Mouse (Mus musculus) cerebellum, postnatal 36 days (tissue): ENCODE data around the gene 2410137M14Rik.
A peak's percentile ranks its signal among the peaks of the same experiment; 100 is the strongest.

Experiments
- DNase-seq, 2 experiments: peaks; one replicate each; pipeline ENCODE4 v3.0.0; 2021 to 2022; ENCODE audit warnings: mixed read lengths in 2 of 2

2410137M14Rik gene

DNA sequence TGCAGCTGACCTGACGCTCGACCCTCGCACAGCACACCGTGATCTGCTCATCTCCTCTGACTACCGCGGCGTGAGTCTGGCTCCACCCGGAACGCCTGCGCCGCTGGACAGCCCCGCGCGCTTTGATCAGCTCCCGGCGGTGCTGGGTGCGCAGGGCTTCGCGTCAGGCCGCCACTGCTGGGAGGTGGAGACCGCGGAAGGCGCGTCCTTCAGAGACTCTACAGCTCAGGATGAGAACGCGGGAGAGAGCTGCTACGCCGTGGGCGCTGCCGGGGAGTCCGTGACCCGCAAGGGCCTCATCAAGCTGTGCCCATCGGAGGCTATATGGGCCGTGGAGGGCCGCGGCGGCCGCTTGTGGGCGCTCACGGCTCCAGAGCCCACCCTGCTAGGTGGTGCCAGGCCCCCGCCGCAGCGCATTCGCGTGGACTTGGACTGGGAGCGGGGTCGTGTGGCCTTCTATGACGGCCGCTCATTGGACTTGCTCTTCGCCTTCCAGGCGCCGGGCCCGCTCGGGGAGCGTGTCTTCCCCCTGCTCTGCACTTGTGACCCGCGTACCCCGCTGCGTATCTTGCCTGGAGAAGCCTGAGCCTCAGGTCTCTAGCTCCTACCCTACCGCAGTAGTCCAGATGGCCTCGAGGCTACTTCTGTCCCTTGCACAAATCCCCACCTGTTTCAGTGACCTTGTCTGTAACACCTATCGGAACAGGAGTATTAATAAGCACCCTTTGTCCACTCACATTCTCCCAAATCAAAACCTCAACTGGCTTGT lies 33.8 kb downstream of the 2410137M14Rik start:
- DNase-seq, result peak; percentile 66 to 68

DNA sequence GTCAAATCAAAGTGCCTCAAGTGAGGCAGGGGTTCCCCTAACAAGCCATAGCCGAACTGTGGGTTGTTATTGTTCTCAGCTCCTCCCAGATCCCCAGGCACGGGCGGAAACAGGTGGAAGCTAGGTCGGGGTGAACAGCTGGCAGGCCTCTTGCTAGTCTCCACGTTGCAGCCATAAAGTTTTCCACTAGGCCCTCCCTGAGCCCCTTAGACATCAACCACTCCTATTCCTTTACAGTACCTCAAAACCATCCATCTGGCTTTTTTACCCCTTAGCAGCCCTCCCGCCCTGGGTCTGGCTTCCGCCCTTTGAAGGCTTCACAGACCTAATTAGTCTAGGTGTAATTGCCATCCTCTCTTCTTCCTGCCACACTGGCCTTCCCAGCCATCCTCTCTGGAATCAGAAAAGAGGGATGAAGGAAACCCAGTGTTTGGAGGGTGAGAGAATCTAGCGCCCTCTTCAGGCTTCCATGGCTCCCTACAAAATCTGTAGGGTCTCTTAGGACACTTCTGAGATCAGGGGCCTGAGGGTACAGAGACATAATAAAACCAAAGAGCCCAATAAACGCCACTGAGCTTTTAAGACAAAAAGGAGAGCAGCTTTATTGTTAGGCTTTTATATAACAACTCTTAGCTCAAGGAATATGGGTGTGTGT lies 36.8 kb downstream of the 2410137M14Rik start:
- DNase-seq, result no peak

DNA sequence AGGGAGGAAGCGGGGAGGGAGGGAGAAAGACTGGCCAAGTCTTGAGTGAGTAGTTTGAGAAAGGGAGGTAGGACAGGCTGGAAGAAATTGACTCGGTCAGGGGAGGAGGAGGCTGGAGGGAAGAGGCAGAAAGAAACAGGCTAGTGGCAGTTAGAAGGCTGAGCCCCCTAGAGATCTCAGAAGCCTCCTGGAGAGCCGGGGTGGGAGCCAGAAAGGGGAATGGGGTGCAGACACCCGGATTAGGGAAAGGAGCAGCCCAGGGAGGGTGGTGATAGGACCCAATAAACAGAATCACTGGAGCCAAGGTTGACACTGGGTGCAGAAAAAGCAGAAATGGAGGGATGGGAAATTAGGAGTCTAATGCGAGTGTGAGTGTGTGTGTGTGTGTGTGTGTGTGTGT lies 37.3 kb downstream of the 2410137M14Rik start:
- no peak for DNase-seq

DNA sequence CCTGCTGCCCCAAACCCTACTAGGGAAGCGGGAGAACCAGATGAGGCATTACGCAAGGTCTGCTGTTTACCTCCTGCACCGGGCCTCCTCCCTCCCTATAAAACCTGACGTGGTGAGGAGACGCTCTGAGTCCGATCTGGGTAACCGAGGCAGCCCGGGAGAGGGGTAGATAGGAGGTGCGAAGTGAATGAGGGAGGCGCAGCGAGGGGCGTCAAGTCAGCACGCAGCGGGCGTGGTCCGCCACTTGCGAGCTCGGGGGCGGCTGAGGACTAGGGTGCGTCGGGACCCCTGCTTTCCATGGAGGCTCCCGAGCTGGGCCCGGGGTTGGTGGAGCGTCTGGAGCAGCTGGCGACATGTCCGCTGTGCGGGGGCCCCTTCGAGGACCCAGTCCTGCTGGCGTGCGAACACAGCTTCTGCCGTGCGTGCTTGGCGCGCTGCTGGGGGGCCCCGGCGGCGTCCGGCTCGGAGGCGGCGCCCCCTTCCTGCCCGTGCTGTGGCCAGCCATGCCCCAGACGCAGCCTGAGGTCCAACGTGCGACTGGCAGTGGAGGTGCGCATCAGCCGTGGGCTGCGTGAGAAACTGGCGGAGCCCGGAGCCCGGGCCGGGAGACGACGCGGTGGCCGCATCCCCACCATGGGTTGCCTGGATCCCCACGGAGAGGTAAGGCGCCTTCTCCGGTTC lies 38.1 kb downstream of the 2410137M14Rik start, which contains the start of gene Rnf39:
Gene Rnf39 (plus strand): TSS at position 128 of the 681 bp plus-strand sequence.
- peak; percentile 30 to 41 for DNase-seq

DNA sequence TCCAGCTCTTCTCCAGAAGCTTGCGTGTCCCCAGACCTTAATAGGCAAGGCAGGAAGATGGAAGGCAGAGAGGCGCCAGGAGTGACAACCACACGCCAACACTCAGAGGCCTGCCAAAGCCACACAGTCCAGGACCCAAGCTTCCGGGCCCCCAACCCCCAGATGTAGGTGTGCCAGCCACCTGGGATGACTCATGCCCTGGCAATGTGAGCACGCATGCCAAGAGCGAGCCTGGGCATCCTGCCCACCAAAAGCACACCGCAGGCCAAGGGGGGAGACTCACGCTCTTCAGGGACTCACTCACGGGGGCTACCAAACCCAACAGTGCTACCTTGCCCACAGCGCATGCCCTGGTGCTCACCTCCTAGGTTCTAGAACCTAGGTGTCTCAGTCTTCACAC lies 38.6 kb downstream of the 2410137M14Rik start:
- DNase-seq, result peak; percentile 68 to 77

DNA sequence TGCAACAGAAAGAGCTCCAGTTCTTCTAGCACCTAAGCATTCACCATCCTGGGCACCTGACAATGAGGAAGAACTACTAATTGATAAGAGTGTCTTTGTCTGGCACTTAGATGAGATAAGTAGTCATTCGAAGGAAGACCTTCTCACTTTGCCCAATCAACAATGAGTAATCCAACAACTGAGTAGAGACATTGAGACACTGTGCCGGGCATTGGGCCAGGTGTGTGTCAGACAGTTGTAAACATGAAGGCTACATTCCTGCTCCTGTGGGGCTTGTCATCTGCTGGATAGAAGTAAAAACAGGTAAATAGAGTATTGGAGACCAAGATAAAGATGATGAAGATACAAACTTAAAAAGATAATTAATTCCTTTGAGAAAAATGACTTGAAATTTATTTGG lies 43.0 kb downstream of the 2410137M14Rik start:
- DNase-seq, result no peak

DNA sequence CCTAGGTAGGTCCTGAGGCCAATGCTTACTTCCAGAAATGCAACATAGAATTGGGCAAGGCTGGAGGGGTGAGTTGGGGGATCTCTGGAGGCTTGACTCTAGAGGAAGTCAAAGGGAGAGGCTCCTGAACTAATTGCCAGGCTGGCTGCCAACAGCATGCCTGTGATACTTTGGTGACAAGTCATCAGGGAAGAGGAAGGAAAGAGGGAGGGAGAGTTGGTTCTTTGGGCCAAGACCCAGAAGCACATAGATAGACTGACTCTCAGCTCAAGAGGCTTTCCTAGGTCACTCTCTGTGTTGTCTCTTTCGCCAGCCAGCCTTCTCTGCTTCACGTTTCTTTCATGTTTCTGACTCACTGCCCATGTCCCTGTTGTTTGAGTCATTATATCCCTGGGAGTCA lies 49.2 kb downstream of the 2410137M14Rik start:
- DNase-seq, result no peak

DNA sequence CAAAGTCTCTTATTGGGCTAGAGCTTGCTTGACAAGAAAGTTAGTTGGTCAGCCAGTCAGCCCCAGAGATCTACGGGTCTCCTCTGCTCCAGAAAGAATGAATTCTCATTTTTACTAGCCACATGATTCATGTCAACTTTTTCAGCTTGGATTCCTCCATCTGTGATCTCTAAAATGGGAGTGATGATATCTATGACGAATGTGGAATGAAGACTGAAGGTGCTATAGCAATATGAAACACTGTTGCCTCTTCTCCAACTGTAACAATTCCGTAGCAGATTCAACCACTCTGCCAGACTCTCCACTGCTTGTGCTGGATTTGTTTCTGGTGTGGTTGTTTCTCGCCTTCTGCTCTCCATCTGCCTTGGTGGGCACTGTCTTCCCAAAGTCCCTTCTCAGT lies 49.9 kb downstream of the 2410137M14Rik start:
- no peak for DNase-seq

DNA sequence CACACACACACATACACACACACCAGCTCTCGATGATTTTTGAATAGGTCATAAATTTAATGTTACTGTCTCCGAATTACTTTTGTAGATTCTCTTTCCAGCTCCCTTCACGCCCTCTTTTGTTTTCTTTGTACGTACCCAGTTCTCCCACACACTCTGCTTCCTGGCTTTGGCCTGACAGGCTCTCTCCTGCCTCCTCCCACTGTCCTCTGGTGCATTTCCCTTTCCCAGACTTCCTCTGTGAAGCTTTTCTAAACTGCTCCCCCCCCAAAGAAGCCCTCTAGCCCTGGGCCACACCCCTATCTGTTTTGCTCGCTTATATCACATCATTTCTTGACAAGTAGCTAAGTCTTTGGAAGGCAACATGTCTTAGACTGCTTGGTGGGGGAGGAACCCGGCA lies 50.8 kb downstream of the 2410137M14Rik start:
- no peak for DNase-seq

DNA sequence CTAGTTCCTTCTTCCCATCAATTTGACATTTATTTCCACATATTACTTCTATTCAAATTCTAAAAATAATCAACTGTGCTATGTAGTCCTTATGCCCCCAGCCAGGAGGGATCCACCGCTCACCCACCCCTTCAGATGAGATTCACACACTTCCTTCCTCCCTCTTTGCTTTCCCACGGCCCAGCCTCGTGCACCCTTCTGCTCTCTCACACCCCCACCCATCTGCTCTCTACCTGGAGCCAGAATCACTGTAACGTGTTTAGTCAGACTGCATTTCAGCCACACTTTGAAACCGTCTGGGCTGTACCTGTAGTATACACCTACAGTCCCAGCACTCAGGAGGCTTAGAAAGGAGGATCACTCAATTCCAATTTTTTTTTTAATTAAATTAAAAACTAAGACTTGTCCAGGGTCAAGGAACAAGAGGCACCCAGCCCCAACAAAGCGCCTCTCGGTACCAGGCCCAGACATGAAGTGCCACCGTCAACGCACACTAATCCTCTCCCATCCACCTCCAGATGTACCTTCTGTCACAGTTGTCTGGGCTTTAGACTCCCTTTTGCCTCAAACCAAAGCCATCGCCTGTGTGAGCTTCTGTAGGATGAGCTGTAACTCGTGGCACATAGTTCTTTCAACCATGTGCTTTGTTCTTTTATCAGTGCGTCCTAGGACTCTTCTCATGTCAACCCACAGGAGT lies 51.7 kb downstream of the 2410137M14Rik start:
- no peak for DNase-seq
